Mouse (Mus musculus): ENCODE results near the gene Gm17455. TPM values are rescaled to one million over a fixed set of nuclear protein-coding genes. Genes with fewer than 3 reads are reported as not detected.
A peak's percentile ranks its signal among the peaks of the same experiment; 100 is the strongest.

Gene Gm17455
- polyA plus RNA-seq, 1 experiment = not detected

- Histone ChIP-seq H3K4me3 (ENCODE audit: insufficient read depth, low read length) (no peak overlapping the region), H3K4me1 (ENCODE audit: control insufficient read depth, insufficient read depth, low read length) (no peaks in the 10 kb centered on the region), H3K27ac (ENCODE audit: insufficient read depth, low read length) (no peak overlapping the region)
- TF ChIP-seq CTCF (IDR thresholded peaks at IDR 0.05; ENCODE audit: borderline replicate concordance, insufficient read depth, low read length) (no peak), POLR2A (IDR thresholded peaks at IDR 0.05; ENCODE audit: low read depth, low read length) (no peak)
These were observed 9.2 kb upstream of the Gm17455 start for GRCm38 (mm10) chr10:60390177-60390903.

- TF ChIP-seq POLR2A (IDR thresholded peaks at IDR 0.05; ENCODE audit: low read depth, low read length) = no peak
- no peak for TF ChIP-seq CTCF (IDR thresholded peaks at IDR 0.05; ENCODE audit: borderline replicate concordance, insufficient read depth, low read length)
- no peak overlapping the region for H3K27ac ChIP-seq (ENCODE audit: insufficient read depth, low read length)
- H3K4me1 ChIP-seq (ENCODE audit: control insufficient read depth, insufficient read depth, low read length) = no peaks in the 10 kb centered on the region
- H3K4me3 ChIP-seq (ENCODE audit: insufficient read depth, low read length) = no peak overlapping the region
These were observed 8.6 kb upstream of the Gm17455 start for GRCm38 (mm10) chr10:60390904-60391420.

- Histone ChIP-seq H3K4me1 (ENCODE audit: control insufficient read depth, insufficient read depth, low read length) (no peaks in the 10 kb centered on the region), H3K4me3 (ENCODE audit: insufficient read depth, low read length) (no peak overlapping the region), H3K27ac (ENCODE audit: insufficient read depth, low read length) (no peak overlapping the region)
- no peak for TF ChIP-seq POLR2A (IDR thresholded peaks at IDR 0.05; ENCODE audit: low read depth, low read length)
These were observed 7.9 kb upstream of the Gm17455 start for GRCm38 (mm10) chr10:60391661-60392060.

- Histone ChIP-seq H3K4me1 (ENCODE audit: control insufficient read depth, insufficient read depth, low read length) (no peaks in the 10 kb centered on the region), H3K27ac (ENCODE audit: insufficient read depth, low read length) (no peak overlapping the region; the same call in 1 of the 2 replicates), H3K4me3 (ENCODE audit: insufficient read depth, low read length) (no peak overlapping the region)
- TF ChIP-seq CTCF (IDR thresholded peaks at IDR 0.05; ENCODE audit: borderline replicate concordance, insufficient read depth, low read length) (no peak), POLR2A (IDR thresholded peaks at IDR 0.05; ENCODE audit: low read depth, low read length) (no peak)
These were observed 4.6 kb upstream of the Gm17455 start for GRCm38 (mm10) chr10:60394936-60395335.

GRCm38 (mm10) chr10:60395605-60396004, 3.9 kb upstream of the Gm17455 start:
- TF ChIP-seq CTCF (IDR thresholded peaks at IDR 0.05; ENCODE audit: borderline replicate concordance, insufficient read depth, low read length) (no peak), POLR2A (IDR thresholded peaks at IDR 0.05; ENCODE audit: low read depth, low read length) (no peak)
- H3K4me1 ChIP-seq (ENCODE audit: control insufficient read depth, insufficient read depth, low read length) = no peaks in the 10 kb centered on the region
- H3K27ac ChIP-seq (ENCODE audit: insufficient read depth, low read length) = peak overlapping the region; percentile 3; the same call in 1 of the 2 replicates
- no peak overlapping the region for H3K4me3 ChIP-seq (ENCODE audit: insufficient read depth, low read length)

- no peaks in the 10 kb centered on the region for H3K4me1 ChIP-seq (ENCODE audit: control insufficient read depth, insufficient read depth, low read length)
- TF ChIP-seq POLR2A (IDR thresholded peaks at IDR 0.05; ENCODE audit: low read depth, low read length) = no peak
- no peak for TF ChIP-seq CTCF (IDR thresholded peaks at IDR 0.05; ENCODE audit: borderline replicate concordance, insufficient read depth, low read length)
- no peak overlapping the region for H3K4me3 ChIP-seq (ENCODE audit: insufficient read depth, low read length)
- H3K27ac ChIP-seq (ENCODE audit: insufficient read depth, low read length) = no peak overlapping the region
These were observed 1.3 kb upstream of the Gm17455 start for GRCm38 (mm10) chr10:60398051-60398814.

GRCm38 (mm10) chr10:60400507-60401295, 1.2 kb downstream of the Gm17455 start:
- Histone ChIP-seq H3K27ac (ENCODE audit: insufficient read depth, low read length) (no peak overlapping the region), H3K4me3 (ENCODE audit: insufficient read depth, low read length) (no peak overlapping the region), H3K4me1 (ENCODE audit: control insufficient read depth, insufficient read depth, low read length) (no peaks in the 10 kb centered on the region)
- no peak for TF ChIP-seq POLR2A (IDR thresholded peaks at IDR 0.05; ENCODE audit: low read depth, low read length)
- TF ChIP-seq CTCF (IDR thresholded peaks at IDR 0.05; ENCODE audit: borderline replicate concordance, insufficient read depth, low read length) = no peak

- Histone ChIP-seq H3K4me1 (ENCODE audit: control insufficient read depth, insufficient read depth, low read length) (no peaks in the 10 kb centered on the region), H3K27ac (ENCODE audit: insufficient read depth, low read length) (no peak overlapping the region), H3K4me3 (ENCODE audit: insufficient read depth, low read length) (no peak overlapping the region)
- TF ChIP-seq POLR2A (IDR thresholded peaks at IDR 0.05; ENCODE audit: low read depth, low read length) (no peak), CTCF (IDR thresholded peaks at IDR 0.05; ENCODE audit: borderline replicate concordance, insufficient read depth, low read length) (no peak)
These were observed 6.1 kb downstream of the Gm17455 start for GRCm38 (mm10) chr10:60405460-60406177.

GRCm38 (mm10) chr10:60407831-60408230, 8.3 kb downstream of the Gm17455 start:
- no peak overlapping the region for H3K27ac ChIP-seq (ENCODE audit: insufficient read depth, low read length)
- TF ChIP-seq CTCF (IDR thresholded peaks at IDR 0.05; ENCODE audit: borderline replicate concordance, insufficient read depth, low read length) (peak; percentile 96), POLR2A (IDR thresholded peaks at IDR 0.05; ENCODE audit: low read depth, low read length) (no peak)
- H3K4me1 ChIP-seq (ENCODE audit: control insufficient read depth, insufficient read depth, low read length) = no peaks in the 10 kb centered on the region
- H3K4me3 ChIP-seq (ENCODE audit: insufficient read depth, low read length) = no peak overlapping the region
